Mouse (Mus musculus): ENCODE measurements around the gene Slc9a9.

Slc9a9 gene

DNA sequence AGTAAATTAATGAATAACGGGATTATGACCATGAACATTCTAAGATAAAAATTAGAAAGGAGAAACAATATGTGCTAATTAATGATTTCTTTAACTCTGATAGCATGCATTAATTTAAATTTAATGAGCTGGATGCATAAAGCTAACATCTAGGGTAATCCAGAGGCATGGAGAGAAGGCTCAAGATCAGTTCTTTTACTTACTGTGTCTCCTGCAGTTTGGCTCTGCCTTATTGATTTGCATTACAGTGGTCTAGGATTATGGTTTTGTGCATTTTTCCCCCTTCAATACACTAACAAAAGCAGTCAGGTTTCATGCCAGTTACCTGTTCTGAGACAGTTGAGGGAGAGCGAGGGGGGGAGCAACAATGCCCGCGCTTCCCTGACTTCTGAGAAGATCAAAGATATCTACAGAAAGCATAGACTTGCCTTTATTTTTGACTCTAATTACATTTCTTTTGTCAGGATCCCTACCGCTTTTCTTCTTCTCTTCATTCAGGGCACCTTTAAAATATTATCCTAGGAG lies 298.9 kb downstream of the Slc9a9 start:
- no peak for DNase-seq

DNA sequence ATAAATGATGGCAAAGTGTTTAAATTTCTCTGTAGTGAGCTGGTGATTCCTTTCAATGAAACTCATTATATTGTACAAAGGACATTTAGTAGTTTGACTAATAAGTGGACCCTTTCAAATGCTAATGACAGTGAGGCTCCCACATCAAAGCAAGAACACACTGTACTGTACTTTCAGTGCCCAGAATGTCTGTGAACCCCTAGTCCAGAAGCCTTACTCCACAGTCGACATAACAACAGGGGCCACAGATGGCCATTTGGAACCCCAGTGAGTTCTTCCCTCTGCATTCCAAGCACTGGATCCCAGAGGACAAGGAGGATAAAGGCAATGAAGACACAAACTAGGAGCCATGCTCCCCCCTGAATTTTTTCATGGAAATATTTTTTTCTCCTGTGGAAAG lies 299.4 kb downstream of the Slc9a9 start:
- DNase-seq: no peak

DNA sequence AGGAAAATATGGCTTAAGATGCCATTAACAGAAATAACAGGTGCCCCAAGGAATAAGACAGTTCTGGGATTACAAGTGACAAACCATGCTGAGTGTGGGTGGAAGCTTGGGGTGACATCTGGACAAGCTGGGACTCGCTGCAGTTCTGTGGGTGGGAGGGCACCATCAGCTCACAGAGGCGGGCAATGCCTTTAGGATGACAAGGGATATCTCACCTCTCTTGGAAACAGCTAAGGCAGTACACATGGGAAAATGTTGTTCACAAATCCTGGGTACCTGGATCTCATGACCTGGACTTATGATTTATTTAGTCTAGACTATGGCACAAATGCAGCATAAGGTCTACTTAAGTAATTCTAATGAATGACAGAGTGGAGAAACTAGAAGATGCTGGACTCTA lies 302.3 kb downstream of the Slc9a9 start:
- no peak for DNase-seq

DNA sequence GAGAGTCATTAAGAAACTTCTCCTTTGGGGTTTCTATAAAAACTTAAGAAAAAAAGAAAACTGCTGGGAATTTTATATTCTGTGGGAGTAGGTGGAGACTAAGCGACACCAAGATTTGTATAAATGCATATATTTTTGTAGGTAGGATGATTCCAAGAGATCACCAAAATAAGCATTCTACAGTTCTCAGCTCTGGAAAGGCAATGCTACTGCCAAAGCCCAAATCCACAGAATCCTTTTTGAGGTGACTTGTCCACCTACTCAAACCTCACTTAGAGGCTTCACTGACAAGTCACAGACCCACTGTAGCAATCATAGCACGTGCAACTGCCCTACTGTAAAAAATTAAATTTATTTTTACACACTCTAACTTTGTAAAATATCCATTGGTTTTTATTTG lies 303.0 kb downstream of the Slc9a9 start:
- no peak for DNase-seq

DNA sequence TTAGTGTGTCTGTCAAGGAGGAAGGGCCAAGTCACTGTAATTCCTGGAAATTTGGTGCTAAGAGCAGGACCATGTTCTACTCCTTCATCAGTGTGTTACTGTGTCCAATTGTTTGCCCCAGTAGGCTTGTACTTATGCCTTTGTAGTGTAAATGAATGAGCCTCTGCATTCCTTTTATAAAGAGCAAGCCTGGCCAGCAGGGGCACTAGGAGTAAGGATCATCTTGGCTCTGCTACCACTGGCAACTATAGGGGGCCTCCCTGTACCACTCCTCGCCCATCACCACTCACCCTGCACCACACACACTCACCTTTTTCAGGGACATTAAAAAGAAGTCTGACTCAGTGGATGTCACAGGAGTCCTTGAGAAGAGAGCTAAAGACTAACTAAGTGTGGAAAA lies 306.5 kb downstream of the Slc9a9 start:
- DNase-seq: no peak

DNA sequence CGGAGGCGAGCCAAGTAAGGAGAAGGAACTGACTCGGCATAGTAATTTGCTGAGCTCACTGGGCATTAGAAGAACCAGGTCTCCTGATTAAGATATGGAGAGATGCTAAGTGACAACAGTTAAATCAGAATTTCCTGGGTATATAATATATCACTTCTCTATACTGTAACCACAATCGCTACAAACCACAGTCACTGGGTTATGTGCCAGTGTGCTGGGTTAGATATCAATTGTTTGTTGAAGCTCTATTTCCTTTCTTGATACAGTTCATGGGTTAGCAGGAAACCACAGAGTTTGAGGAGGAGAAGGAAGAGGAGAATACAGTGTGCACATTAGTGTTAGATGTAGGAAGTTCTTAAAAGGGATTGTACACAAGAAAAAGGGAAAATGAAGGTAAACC lies 323.9 kb downstream of the Slc9a9 start:
- no peak for DNase-seq

DNA sequence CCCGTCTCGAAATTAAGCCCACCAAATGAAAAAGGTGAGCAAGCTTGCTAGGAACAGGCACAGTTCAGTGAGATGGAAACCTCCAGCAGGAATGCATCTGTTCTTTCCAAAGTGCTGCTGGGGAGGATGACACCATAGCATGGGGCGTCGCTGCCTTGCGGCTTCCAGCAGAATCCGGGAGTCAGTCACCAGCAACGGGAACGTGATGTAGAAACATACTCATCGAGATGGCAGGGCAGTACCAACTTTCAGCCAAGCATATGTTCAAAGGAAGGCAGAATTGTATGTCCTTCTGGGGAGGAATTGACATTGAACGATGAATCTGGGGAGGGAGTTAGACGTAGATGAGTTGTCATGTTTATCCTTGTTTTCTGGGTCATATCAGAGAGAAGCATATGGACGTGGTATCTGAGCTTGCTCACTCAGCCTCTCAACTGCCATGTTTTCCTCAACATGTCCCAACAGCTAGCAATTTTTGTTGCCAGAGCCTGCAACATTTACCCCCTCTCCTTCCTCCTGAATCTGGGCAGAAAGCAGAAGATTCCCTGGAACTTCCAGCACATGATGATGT lies 350.5 kb downstream of the Slc9a9 start:
- no peak for DNase-seq

DNA sequence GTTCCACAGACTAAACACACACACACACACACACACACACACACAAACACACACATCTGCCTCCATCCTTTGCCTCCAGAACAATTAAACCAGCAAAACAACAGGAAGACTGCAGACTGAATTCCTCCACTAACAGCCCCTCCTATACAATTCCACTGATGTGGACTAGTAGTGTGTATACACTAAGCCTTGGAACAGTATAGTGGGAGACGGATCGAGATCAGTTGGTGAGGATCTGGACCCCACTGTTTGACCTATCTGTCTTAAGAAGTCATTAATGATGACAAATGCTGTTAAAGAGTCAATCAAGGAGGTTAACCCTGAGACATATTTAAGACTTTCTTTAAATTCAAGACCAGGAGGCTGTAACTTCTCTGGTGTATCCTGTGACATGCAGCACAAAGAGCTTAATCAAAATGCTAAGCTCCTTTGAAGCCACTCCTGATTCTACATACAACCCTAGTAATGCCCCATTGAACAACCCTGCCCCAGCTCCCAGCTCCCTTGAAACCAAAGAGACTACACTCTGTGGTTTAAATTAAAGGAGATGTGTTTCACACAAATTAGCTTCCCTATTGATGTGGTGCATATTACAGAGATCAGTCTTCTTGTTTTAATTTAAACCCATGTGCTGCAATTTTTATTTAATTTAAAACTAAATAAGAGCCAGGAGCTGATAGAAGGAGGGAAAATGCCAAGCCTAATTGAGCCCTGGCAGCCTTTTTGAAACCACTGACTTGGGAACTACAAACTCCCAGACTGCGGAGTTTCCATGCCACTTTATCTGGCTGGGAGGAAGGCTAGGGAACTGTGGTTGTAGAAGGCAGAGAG lies 364.6 kb downstream of the Slc9a9 start:
- DNase-seq: no peak

DNA sequence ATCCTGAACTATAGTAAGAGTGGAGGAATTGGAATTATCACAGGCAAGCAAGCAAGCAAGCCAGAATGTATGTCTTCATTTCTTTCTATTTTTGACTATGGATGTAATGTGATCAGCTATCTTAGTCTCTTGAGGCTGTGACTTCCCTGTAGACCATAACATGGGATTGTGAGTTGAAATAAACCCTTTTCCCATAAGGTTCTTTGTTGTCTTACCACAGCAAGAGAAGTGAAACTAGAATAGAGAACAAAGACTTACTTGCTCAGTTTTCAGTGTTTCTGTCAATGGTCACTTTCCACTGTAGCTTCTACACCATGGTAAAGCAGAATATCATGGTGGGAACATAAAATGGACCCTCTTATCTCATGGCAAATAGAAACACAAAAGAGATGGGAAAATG lies 366.5 kb downstream of the Slc9a9 start:
- no peak for DNase-seq

DNA sequence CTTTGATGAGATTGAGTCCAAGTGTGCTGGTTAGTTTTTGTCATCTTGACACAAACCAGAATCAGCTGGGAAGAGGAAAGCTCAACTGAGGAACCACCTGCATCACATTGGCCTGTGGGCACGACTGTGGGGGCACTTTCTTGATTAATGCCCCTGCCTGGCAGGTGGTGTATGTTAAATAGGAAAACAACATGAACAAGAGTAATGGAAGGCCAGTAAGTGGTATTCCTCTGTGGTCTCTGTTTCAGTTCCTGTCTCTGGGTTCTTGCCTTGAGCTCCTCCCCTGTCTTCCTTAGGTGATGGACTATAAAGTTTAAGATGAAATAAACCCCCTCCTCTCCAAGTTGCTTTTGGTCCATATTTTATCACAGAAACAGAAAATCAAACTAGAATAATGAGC lies 372.7 kb downstream of the Slc9a9 start:
- no peak for DNase-seq

DNA sequence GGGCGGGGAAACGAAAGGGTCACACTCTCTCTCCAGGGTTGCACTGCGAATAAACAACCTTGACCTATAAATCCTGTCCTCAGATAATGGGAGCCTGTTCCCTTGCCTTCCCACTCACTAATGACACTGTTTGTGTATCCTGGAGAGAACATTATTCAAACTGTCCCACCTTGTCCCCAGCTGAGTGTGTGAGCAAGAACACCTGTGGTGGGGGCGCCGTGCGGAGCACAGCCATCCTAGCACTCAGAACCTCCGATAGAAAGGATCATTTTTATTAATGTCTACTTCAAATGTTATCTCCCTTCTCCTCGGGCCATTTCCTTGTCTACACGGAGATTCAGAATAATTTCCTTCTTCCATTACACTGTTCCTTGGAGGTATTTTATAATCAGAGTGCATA lies 382.5 kb downstream of the Slc9a9 start:
- no peak for DNase-seq

DNA sequence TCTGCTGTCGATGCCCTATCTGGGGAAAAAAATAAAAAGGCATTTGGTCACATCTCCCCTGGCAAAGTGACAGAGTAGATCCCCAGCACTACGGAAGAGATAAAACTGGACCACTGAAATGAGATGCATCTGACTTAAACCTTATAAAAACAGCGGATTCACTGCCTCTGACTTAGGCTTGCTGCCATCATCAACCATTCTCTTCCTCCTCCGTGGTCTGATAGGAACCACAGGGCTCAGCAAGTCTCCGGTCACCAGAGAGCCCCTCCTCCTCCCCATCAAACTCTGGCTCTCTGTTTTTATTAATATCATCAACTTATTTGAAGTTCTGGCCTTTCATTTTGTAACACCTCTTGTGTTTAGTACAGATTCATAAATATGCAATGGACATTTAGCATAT lies 383.5 kb downstream of the Slc9a9 start:
- DNase-seq: no peak

DNA sequence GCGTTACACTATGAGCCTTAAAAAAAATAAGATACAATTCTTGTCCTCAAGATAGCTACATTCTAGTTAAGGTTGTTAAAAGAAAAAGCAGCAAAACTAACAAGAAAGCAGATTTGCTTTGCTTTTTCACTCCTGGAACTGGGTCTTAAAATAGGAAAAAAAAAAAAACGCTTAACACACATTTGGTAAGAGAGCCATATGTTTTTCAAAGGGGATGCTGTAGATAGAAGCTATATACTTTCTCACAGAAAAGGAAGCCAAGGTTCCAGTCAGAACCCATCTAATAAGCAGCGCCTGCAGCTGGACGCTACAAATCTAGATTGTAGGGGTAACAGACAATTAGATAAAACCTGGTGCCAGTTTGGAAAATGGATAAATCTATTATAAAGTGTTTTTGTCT lies 386.1 kb downstream of the Slc9a9 start:
- no peak for DNase-seq

DNA sequence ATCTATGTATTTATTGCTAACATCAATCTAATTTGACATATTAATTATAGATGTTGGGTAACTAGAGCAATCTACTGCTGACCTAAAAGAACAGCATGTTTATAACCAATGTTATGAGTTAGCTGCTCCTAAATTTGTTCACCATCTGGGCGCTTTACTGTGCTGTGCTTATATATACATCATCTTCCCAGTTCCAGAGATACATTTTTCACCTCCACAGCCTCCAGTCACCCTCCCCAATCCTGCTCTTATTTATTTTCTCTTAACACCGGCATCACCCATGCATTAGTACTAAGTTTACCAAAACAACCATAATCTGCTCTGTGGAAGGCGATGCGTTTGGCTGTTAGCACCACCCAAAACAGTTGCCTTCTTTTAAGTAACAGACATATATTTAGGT lies 391.0 kb downstream of the Slc9a9 start:
- DNase-seq: no peak

DNA sequence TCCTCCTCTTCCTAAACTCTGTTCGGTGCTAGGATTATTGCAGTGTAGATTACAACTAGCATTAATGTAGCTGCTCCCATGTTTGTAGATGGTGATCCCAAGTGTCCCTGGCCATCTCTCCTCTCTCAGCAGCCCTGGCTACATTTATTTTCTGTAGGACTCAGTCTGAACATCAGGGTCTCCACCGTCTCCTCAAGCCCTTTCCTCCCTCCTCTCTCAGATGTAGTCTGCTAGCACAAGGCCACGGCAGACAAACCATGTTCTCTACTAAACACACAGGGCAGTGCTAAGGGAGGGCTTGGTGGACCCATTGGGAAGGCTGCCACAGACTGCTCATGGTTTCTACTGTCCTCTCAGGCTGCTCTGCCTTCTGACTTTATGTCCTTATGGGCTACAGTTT lies 397.3 kb downstream of the Slc9a9 start:
- no peak for DNase-seq

DNA sequence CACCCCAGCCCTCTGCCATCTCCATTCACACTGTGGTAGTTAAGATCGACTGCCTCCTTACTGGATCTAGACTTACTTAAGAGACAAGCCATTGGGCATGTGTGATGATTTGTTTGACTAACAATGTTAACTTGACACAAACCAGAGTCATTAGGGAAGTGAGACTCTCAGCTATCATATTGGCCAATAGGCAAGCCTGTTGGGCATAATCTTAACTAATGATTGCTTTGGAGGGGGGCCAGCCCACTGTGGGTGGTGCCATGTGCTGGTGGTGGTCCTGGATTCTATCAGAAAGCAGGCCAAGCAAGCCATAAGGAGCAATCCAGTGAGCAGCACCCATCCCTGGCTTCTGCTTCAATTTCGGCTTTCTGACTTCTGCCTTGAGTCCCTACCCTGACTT lies 398.8 kb downstream of the Slc9a9 start:
- DNase-seq: no peak

DNA sequence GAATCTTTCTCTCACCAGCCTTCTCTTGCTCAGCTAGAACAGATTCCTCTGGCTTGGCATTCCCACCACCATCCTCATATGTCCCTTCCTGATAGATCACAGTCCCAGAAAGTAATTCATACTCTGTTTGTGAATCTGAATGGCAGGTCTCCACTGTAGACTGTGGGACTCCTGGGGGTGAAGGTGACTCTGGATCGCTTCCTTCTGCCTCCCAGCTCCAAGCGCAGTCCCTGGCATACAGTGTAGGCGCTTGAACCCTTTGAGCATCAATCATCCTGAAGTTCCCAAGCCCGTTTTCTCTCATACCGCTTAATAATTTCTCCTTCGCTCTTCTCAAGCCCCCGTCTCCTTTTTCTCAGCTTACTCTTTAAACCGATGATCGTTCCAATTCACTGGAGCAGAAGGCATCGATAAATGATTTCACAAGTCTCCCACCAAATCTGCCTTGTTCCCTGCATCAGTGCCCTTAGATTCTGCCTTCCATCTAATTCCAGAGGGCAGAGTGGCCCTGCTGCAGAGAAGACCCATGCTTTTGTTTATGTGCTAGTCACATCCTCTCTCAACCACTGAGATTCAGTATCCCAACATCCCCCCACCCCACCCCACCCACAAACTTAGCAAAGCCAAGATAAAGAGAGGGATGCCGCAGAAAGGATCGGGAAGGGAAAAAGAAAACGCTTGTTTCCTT lies 401.3 kb downstream of the Slc9a9 start:
- no peak for DNase-seq

DNA sequence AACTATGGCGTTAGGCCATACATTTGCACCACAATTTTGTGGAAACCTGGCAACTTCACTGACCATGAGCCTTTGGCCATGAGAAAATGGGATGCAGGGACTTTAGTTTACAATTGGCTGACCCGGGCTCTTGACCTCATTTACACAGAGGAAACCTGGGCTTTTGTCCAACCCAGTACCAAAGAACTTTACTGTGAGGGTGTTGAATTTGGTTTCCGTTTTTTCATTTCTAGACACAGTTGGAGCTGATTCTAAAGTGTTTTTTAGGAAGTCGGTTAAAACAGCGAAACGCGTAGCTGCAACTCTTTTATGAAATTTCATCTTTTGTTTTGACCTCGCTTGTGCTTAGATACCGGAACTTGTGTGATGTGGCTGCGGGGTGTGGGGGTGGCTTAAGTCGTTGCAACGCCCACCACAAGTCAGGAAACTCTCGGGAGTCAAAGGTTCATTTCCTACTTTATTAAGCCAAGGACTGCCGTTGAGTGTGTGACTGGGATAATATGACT lies 402.8 kb downstream of the Slc9a9 start:
- DNase-seq: peak; percentile 59 to 61

DNA sequence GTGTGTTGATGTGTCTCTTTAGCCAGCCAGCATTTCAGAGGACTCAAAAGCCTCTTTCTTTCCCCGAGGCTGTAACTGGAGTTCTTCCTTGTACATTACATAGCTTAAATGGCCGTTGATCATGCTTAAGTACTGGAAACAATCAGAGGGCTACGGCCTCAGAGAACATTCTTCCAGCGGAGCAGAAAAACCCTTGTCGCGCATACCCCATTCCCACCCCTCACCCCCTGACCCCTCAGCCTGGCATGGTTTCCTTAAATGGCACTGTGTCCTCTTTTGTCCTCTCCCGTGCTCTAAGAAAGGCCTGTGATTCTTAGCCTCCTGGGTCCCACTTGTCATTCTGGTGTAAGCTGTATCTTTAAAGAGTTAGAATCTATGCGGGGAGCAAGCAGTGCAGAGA lies 404.0 kb downstream of the Slc9a9 start:
- DNase-seq: no peak

DNA sequence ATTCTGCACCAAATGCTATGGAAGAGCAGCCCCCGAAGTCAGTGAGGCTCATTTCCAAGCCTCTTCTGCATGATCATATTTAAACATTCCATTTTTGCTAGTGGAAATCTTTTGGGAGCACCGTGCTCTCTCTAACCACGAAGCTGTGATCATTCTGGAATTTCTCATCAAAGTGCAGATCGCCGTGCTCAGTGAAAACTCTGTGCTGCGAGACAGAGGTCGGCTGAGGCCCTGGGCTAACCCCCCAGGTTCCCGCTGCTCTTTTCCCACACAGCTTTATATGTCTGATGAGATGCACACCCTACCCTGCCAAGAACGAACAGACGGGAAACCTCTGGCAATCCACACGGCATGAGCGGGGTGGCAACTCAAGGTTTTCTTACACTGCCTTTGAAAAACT lies 406.1 kb downstream of the Slc9a9 start:
- DNase-seq: no peak

DNA sequence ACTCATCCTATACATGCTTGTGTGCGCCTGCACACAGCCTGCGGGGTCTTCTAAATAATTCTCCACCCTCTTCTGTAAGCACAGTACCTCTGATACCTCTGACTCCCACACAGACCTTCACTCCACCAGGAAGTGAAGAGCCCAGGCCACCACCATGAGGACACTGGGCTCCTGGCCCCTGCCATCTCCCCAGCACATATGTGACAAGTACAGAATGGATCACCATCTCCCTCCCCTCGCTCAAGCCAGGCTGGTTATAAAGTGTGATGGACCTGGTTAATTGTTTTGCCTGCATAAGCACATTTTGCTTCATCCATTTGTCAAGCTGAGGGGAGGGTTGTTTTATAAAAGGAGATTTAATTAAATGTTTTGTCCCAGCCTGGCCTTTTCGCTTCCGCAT lies 408.2 kb downstream of the Slc9a9 start:
- no peak for DNase-seq

DNA sequence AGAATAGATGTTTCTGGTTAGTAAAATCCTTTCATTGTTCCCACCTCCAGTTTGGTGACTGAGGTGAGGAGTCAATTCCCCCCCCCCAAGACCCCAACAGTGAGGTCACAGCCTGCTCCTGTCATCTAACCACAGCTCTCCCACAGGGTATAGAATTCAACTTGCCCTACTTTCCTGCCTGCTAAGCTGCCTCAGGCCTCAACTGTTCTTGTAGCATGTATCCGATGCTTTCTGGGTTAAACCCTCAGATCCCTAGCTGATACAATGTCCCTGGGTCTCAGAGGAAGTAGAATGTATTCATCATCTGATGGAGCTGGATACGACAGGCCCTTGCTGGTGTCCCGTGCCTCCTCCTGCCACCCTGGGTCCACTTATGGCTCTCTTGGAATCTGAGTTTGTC lies 408.9 kb downstream of the Slc9a9 start:
- DNase-seq: no peak

DNA sequence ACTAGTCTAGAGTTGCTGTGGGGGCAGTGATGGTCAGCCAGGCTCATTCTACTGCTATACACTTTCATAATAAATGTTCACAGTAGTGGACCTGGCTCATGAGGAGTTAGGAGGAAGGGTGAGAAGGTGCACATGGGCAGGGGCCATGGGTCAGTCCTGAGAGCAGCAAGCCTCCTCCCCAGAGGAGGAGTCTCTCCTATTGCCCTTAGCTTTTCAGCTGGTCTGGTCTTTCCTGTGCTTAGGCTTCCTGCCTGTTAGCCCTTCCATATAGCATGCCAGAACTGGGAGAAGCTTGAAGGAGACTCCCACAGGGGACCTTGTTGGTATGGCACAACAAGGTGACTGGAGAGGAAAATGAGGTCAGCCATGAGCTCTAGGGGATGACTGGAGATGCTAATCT lies 410.2 kb downstream of the Slc9a9 start:
- no peak for DNase-seq
